Mouse (Mus musculus): ENCODE measurements around the gene 4930544D05Rik.

4930544D05Rik gene

DNA sequence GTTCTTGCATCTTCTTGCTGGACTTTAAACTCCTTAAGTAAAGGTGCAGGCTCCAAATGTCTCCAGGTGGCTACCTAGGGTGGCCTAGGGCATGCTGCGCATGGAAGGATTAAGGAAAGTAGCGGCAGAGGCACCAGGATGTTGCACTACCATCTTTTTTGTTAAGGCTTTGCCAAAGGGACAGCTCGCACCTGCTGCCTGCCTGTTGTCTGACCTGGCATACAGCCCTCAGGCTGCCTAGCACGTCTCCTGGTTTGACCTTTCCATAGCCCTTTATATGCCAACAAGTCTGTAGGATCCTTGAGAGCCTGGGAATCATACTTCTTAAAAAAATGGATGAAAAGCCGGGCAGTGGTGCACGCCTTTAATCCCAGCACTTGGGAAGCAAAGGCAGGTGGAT is 27.4 kb downstream of the 4930544D05Rik start:
- DNase-seq (ENCODE audit: low spot score), result no peak

DNA sequence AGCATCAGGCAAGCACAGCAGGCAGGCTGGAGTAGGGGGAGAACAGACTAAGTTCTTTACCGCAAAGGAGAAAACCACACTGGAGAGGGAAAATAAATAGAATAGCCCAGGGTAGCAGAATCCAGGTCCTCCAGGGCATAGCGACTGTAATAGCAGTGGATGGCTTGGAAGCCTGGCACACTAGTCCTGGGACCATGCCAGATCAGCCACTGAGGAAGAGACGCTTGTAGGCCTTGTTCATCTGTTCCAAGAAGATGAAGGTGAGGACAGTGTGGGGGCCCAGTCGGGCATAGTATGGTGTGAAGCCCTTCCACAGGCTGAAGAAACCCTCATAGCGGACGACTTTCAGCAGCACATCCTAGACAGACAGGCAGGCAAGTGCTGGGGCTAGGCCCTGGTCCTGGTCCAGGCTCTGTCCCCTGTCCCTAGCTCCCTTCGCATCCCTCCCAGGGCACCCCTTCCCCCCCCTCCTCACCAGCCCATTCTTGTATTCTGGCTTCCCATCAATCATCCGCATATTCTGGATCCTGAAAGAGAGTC is 29.0 kb downstream of the 4930544D05Rik start:
- DNase-seq (ENCODE audit: low spot score), result no peak

DNA sequence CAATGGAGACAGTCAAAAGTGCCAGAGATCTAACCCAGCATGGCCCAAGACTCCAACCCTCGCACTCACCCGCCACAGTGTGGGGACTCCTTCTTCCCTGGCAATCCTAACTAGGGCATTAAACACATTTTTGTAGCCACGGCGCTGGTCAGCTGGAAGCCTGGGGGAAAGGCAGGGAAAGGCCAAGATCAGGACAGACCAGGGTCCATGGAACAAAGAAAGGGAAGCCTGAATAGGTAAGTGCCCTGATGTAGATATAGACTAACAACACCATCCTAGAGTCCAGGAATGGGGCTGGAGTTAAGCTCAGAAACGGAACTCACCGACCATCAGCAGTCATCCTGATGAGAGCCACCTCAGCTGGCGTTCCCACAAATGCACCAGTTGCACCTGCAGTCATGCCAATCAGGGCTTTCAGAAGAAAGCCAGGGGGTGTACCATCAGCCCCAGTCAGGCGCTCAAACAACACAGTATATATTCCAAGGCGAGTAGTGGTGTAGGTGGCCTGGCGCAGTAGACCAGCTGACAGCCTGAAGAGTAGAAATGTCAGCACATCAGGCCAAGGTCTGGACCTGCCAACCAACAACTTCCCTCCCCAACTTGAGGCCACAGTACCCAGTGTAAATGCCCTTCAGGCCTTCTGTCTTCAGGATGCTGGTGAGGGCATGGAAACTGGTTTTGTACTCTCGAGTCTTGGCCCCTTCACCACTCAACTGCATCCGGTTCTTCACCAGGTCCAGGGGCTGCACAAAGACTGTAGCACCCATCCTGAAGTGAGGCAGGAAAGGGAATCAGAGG is 30.0 kb downstream of the 4930544D05Rik start:
- no peak for DNase-seq (ENCODE audit: low spot score)

DNA sequence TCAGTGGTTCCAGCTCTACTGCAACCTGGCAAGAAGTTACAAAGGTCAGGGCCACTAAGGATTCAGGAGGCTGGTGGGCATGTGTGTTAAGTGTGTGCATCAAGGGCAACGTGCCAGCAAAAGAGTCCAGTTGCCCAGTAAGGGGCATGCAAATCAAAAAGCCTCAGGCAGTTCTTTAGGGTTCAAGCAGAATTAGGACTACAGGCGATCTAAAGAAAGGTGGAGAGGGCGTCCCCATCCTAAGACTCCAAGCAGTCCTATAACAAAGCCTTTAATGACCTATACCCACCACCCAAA is 30.6 kb downstream of the 4930544D05Rik start:
- no peak for DNase-seq (ENCODE audit: low spot score)

DNA sequence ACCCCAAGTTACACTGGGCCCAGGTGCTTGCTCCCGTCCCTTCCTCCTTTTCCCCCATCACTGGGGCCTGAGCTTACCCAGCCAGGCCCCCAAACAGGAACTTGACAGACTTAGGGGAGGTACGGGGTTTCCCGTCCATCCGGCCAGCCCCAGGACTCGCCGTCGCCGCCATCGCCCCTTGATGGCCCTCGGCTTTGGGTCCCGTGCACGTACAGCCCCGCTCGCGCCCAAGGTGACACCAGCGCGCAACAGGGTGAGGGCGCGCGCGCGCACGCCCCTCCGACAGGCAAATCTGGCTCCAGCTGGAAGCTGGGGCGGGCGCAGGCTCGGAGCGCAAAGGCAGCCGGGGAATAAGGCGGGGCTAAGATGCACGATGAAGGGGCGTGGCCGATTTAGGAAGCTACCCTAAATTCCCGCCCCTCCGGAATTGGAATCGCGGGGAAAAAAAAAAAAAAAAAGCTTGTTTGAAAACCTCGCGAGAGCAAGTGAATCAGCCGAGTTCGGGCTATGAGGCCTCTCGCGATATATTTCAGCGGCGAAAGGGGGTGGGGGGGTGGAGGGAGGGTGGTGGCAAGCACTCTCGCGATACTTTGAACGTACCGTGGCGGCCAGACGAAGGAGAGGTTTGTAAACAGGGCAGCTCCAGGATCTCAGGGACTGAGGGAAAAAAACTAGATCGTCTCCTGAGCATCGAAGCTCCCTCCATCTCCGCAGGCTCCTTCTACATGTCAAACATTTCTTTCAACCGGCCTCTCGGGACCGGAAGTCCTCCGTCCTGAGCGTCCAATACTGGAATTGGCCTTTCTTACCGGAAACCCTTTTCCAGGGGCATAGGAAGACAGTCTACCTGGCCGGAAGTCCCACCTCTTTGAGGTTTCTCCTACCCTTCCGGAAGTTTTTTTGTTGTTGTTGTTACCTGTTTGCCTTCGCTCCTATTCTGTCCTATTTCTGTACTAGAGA is 31.3 kb downstream of the 4930544D05Rik start, which contains the start of the genes Rnf167 and Slc25a11:
Gene Rnf167 (plus strand): TSS at position 545 of the 960 bp plus-strand sequence.
Gene Slc25a11 (minus strand): TSS at position 789 of the 960 bp plus-strand sequence.
- peak; percentile 99 for DNase-seq (ENCODE audit: low spot score)

DNA sequence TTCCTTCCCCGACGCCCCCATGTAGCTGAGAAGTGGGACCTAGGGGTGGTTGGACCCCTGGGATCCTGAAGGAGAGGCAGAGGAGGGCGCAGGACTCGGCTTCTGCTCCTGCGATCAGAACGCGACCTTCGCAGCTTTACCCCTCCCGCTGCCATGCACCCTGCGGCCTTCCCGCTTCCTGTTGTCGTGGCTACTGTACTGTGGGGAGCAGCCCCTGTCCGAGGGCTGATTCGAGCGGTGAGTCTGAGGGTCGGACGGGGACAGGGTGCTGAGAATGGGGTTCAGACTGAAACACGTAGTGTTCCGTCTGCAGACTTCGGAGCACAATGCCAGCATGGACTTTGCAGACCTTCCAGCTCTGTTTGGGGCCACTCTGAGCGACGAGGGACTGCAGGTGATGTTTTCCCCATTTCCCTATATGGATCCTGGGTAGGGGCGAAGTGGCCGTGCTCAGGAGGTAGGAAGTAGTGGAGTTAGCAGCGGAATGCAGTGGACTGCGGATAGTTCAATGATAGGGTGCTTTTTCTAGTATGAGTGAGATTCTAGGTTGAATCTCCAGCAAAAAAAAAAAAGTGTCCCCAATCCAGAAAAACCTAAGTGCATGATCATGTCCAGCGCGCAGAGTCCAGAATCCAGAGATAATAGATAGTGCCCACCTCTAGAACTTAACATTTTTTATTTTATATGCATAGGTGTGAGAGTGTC is 32.2 kb downstream of the 4930544D05Rik start:
- no peak for DNase-seq (ENCODE audit: low spot score)

DNA sequence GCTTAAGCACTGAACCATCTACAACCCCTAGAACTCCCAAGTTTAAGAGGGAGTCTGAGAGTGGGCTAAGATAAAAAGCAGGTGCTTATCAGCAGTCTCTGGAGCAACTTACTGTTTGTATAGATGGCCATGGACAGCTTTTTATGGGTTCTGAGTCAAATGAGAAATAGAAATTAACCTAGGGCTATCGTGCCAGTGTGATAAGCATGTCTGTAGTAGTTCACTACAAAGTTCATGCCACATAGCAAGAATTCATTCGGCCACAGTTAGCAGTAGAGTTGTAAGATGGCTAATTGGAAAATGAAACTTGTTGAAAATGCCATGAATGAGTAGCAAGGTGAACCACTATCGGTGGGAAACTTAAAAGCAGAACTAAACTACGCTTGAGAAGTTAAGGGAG is 32.9 kb downstream of the 4930544D05Rik start:
- DNase-seq (ENCODE audit: low spot score), result no peak

DNA sequence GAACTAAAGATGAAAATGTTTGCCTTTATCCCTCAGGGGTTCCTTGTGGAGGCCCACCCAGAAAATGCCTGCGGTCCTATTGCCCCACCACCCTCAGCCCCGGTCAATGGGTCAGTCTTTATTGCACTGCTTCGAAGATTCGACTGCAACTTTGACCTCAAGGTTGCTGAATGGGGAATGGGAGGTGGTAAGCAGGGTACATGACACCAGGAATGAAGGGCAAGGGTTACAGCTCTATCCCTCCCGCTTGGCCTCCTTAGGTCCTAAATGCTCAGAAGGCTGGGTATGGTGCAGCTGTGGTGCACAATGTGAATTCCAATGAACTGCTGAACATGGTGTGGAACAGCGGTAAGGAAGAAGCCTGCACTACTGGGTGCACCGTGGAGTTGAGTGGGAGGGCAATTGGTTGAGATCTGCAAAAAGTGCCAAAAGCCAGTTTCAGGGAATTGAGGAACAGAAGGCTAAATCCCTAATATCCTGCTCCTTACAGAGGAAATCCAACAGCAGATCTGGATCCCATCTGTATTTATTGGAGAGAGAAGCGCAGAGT is 33.6 kb downstream of the 4930544D05Rik start:
- no peak for DNase-seq (ENCODE audit: low spot score)

DNA sequence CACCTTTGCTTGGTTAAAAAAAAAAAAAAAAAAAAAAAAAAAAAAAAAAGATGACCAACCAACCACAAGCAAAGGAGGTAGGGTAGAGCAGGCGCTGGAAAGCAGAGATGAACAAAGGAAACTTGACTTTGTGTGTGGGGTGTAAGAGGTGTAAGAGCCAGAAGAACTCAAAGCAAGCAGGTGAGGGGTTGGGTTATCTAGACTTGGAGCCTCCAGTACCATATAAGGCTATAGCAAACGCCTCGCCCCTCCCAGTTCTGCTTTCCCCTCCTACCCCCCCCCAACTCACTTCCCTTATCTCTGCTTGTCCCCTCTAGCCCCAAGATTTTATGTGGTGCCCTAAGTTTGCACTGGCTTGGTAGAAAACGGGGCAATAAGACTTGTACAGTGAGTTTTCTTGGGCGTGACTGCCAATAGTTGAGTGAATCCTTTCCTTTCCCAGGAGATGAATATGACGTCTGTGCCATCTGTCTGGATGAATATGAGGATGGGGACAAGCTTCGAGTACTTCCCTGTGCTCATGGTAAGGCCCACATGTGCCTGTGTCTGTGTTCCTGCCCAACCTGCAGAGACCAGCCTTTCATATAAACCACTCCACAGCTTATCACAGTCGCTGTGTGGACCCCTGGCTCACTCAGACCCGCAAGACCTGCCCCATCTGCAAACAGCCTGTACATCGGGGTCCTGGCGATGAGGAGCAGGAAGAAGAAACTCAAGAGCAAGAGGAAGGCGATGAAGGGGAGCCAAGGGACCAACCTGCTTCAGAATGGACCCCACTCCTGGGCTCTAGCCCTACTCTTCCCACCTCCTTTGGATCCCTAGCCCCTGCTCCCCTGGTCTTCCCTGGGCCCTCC is 34.9 kb downstream of the 4930544D05Rik start:
- DNase-seq (ENCODE audit: low spot score), result no peak

DNA sequence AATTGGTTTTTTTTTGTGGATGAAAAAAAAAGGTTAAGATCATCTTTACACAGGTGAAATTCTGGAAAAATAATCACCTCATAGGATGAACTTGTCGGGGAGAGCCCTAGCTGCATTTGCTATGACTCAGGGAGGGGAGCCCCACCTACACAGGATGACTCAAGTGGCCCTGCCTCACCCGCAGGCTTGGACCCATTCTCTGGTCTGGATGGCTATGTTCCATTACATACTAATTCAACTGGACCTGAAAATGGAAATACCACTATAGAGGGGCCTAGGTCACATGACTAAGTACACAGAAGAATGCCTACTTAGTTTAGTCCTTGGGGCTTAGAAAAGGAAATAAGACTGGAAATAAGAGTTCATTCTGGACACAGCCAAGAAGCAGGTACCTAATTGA is 35.7 kb downstream of the 4930544D05Rik start:
- no peak for DNase-seq (ENCODE audit: low spot score)

DNA sequence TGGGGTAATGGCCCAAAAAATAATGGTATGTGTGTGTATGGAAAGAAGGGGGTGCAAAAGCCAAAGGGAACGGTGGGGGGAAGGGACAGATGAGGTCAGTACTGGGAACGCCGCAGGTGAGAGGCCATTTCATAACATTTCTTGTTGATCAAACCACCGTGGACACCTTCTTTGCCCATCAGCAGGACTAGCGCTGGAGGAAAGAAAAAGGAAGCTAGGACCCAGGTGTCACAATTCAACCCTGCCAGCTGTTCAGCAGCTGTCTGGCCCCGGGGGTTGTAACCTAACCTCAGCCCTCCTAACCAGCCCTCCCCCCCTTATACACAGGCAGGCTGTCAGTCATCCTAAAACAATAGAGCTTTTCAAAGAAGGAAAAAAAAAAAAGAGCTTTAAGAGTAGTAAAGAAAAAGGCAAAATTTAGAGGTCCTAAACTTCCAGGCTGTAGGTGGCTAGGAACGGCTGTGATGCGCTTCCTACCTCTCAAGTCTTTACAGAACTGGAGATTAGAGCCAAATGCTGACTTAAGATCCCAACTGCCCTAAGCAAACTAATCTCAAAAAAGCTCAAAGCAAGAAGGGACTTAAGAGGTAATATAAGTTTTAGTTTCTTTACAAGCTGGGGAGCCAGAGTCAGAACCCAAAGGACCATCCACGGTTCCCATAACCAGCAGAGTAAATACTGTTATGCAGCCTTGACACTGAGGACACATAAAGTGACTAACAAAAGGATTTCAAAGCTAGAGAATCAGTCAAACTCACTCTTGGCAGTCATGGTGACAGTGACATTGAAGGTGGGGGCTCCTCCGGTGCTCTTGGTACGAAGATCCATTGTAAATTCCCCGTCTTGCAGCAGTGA is 36.6 kb downstream of the 4930544D05Rik start:
- DNase-seq (ENCODE audit: low spot score), result peak; percentile 40

DNA sequence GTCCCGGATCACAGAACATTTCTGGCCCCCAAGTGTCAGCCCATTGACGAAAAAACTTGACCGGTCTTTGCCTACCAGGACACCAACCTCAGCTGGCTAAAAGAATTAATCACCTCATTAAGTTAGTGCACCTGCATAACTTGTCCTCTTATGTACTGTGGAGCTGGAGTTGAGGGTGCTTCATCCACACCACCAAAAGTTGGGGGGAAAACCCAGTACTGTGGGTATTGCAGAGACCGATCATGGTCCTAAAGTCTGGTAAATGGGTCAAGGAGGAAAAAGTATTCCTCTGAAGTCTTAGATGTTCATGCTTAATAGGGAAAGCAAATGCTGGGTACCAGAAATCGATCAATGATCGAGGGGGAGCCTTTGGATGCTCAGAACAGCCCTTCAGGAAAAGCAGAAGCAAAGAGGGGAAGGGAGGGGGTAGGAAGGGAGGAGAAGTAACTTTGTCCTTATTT is 37.3 kb downstream of the 4930544D05Rik start:
- DNase-seq (ENCODE audit: low spot score), result no peak

DNA sequence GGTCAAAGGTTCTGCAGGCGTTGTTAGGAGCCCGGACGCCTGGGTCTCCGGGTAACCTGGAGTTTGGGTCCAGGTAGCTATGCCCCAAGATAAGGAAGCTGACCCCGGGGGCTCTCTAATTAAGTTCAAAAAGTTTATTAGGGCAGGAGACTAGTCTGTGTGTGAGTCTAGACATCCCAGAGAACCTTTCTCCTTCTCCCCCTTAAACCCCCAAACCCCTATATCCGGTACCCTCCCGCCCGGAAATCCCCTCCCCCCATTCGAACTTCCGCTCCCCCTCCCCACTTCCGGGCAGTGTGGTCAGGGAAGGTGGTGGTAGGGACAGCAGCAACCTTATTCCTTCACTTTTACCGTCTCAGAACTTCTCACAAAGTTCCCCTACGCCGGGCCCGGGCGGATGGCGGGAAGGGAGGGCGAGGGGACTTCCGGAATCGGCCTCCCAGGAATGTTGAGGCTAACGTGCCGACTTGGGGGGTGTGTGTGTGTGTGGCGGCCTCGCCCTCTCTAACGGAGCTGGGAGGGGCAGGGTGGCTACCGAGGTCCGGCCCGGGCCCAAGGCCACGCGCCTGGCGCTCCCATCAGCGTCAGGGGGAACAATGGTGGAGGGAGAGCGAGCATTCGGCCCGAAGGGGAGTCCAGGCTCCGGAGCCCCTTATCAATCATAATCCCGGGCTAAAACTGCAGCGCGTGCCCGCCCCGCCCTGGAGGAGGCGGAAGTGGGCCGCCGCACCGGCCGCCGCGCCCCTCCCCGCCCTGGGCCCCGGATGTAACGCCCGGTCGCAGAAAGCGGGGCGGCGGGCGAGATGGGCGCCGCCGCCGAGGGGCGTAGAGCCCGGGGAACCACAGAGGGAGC is 37.9 kb downstream of the 4930544D05Rik start:
- peak; percentile 53 for DNase-seq (ENCODE audit: low spot score)

DNA sequence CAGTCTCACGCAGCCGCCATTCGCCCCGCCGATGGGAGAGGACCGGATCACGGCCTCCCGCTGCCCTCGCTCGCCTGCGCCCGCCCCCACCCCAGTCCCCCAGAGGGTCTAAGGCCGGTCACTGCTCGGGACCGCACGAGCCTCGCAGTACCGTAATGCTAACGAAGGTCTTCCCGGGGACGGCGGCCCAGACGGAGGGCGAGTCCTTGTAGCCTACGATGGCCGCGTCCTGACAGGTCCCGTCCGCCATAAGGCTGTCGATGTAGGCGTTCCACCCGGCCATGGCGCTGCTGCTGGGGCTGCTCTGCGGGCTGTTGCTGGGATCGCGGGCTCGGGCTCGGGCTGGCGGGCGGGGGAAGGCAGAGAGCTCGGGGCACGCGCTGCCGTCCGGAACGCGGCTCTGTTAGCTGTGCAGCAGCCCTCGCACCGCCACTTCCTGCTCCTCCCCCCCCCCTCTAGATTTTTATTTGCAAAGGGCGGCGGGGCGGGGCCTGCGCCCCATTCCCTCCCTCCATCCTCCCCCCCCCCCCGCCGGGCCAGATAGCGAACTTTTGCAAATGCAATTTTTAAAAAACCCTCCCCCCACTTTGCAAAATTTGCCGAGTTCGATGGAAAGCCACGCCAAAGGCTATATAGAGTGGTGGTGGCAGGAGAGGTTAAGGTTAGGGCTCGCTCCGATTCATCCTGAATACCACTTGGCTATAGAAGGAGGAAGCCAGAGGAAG is 38.7 kb downstream of the 4930544D05Rik start, which contains the start of gene Pfn1:
Gene Pfn1 (minus strand): TSS at position 447 of the 725 bp plus-strand sequence.
- DNase-seq (ENCODE audit: low spot score), result peak; percentile 91

DNA sequence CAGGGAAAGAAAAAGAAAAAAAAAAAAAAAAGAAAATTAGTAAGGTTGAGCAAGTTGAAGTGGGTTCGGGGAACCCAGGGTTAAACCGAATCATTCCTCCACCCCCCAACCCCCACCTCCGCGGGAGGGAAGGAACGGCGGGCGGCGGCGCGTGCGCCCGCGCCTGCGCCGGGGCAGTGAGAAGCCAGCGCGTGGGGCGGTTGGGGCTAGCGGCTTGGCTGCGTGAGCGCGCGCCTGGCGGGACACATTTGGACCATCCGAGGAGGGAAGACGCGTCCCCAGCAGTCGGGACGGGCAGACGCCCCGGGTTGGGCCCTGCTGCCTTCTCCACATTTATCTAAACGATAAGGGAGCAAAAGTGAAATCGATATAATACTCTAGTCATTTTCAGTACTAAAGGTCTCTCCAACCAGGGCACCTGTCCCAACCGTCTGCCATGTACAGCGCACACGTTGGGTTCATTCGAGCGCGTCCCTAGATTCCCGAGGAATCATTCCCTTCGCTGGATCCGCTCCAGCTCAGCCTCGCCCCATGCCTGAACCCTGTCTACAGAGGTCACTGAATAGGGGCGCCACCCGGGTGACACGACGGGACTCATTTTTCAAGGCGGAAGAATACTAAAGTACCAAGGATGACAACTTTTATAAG is 39.4 kb downstream of the 4930544D05Rik start:
- DNase-seq (ENCODE audit: low spot score), result peak; percentile 79

DNA sequence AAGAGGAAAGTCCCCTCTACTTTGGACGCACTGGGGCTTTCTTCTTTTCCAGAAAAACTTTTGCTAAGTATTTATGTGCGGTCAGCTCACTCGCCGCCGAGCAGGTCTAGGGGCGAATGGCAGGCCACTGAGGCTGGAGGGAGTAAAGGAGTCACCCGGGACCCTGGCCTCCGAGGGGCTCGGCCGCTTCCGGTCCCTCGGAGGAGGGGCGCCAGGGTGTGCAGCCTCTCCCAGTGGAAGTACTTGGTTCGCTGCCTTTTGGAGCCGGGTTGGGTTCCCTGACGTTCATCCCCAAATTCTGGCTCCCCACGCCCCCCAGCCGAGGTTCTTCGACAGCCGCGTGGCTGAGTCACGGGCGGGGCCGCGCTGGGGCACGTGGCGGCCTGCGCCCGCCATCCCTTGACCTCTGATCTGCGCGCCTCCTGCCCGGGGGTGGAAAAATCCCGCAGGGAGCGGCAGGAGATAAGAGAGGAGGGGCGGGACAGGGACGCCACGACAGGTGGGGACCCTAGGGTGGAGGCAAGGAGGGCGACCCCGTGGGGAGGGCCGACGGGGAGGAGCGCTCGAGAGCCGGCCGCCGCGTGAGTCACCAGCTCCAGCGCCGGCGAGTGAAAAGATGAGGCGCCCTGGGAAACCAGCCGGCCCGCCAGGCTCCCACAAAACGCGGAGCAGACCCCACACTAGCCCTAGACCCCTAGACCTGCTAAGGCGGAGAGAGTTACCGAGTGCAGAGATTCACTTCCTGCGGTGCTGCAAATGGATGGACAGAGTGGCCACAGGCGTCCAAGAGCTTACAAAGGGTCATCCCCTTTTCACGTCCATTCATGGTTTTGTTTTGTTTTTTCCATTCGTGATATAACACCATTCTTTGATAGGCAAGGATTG is 40.2 kb downstream of the 4930544D05Rik start:
- peak; percentile 46 for DNase-seq (ENCODE audit: low spot score)

All from adipocyte (in vitro differentiated cells).